Mouse (Mus musculus): ENCODE results near the gene Atxn2.

DNA sequence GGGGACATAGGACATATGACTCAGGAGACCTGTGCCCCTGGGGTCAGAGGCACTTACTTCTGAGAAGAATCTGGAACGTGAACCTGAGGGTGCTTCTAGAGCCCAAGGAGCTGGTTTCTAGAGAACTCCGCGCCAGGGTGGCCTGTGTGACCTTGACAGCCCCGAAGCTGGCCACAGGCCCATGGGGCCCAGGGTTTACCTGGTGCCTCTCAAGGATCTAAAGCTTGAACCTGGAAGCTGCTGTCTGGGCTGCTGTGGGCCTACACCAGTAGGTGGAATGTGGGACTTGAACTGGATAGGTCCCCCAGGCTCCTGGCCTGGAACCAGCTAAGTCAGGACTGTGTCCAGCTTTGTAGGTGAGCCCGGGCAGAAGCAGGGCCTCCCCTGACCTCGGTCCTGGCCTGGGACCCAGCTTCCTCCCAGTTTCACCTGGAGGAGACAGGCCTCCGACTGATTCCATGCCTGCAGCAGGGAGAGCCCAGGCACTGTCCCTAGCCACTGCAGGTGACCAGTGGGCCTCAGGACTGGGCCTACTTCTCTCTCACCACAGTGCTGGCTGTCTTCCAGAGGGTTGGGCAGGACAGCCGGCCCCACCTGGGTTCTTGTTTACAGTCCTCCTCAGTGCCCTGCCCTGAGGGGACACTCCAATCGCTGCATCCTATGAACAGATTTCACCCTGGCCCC is 142.4 kb downstream of the Atxn2 start:
- no peak for TF ChIP-seq GATA1 (IDR thresholded peaks at IDR 0.05; ENCODE audit: low read length)
- no peak for TF ChIP-seq TAL1 (IDR thresholded peaks at IDR 0.05; ENCODE audit: low read length)

Measured in erythroblast, embryonic 14.5 days (primary cell).